Mouse (Mus musculus): ENCODE results near the gene Hnrnpu.

DNA sequence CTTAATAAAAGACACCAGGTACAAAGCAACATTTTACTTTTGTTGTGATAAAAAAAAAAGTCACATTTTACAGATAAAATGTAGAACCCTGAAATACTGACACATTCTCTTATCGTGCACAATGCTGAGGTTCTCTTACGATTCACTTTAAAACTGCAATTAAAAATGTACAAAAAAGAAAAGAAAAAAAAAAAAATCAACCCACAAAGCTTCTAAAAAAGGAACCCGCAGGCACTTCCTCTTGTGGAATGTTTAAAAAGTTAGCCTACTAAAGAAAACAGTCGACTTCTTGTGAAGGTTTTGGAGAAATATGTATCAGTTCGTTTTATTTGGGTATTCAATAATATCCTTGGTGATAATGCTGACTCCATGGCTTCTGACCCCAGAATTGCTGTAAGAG lies 8.6 kb downstream of the Hnrnpu start:
- TF ChIP-seq CTCF (IDR thresholded peaks at IDR 0.05; ENCODE audit: control insufficient read depth, insufficient read depth, low read length) (no peak), POLR2A (IDR thresholded peaks at IDR 0.05; ENCODE audit: borderline replicate concordance, control insufficient read depth, low read depth, low read length) (no peak)

Measured in bone marrow, adult 2 months (tissue).